Mouse (Mus musculus) cerebellum, adult 2 months (tissue): ENCODE results near the gene Abracl. TPM values are rescaled to one million over a fixed set of nuclear protein-coding genes. Genes with fewer than 3 reads are reported as not detected.

Experiments used
- DNase-seq, 2 experiments: peaks; one replicate each; pipeline ENCODE4 v3.0.0; 2021
- H3K27ac ChIP-seq: fragments of 200-500 bp; 2 replicates; pipeline ENCODE4 v1.5.1; 2012; ENCODE audit warnings: low read length, control low read depth, inconsistent platforms; ENCODE audit not compliant: insufficient read depth
- H3K27me3 ChIP-seq: fragments of 200-500 bp; 2 replicates; pipeline ENCODE4 v1.6.1; 2012; ENCODE audit warnings: inconsistent platforms, mild to moderate bottlenecking, low read length, moderate library complexity; ENCODE audit not compliant: control insufficient read depth, insufficient read depth
- H3K4me1 ChIP-seq: fragments of 200-500 bp; 2 replicates; pipeline ENCODE4 v1.6.1; 2011; ENCODE audit warnings: low read length; ENCODE audit not compliant: control insufficient read depth, insufficient read depth
- H3K4me3 ChIP-seq: fragments of 200-500 bp; replicated peaks from 2 replicates; pipeline ENCODE3; 2011; ENCODE audit warnings: mild to moderate bottlenecking, low read depth, low read length, control low read depth; ENCODE audit not compliant: insufficient read depth
- CTCF ChIP-seq: fragments of 200-500 bp; IDR thresholded peaks from 2 replicates; pipeline ENCODE4 v1.5.1; 2011; ENCODE audit warnings: low read depth, mild to moderate bottlenecking, control low read depth, low read length, moderate library complexity, borderline replicate concordance; ENCODE audit not compliant: insufficient read depth
- POLR2A ChIP-seq: fragments of 200-500 bp; IDR thresholded peaks from 2 replicates; pipeline ENCODE4 v1.6.1; 2011; ENCODE audit warnings: low read length, control low read depth, borderline replicate concordance; ENCODE audit not compliant: insufficient read depth
- WGBS: fragments of 180-500 bp; shearing (Covaris S2); methylation state at CpG from one replicate; pipeline ENCODE4 v1.1.7; 2018; 5-methylcytosine and 5-hydroxymethylcytosine counted together
- polyA plus RNA-seq: library from polyadenylated mRNA; depleted of rRNA; stranded (reverse); fragments of >200 nt; gene quantifications from 2 replicates; pipeline ENCODE4 v1.2.3, GENCODE M21; 2012; rRNA removed

Gene Abracl
- polyA plus RNA-seq, 1 experiment: 18.2 TPM

DNA sequence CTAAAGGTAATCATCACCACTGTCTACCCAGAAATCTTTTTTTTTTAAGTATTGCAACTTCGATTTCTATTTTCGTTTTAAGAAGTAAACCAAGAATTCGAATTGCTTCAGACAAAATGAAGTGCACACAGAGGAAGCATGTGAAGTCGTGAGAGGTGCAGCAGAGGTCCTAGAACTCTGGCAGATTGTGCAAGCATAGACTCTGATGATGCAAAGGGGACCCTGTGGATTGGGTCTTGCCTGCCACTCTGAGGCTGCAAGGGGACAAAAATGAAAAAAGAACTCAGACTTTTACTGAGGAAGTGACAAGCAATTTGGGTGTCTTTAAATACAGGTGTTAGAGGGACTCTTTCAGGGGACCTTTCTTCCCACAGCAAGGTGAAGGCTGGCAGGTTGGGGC lies 32.5 kb downstream of the Abracl start:
- H3K27ac ChIP-seq: no peak overlapping the region
- no peak overlapping the region for H3K4me3 ChIP-seq
- no peak for DNase-seq
- no peak for TF ChIP-seq CTCF
- TF ChIP-seq POLR2A: no peak
- H3K27me3 ChIP-seq: no peaks in the 10 kb centered on the region
- WGBS: 89% methylated on average over 4 of the region's 4 CpGs
- H3K4me1 ChIP-seq: no peaks in the 10 kb centered on the region

GRCm38 (mm10) chr10:17989136-17989535 lies 34.0 kb downstream of the Abracl start:
- H3K4me3 ChIP-seq: no peak overlapping the region
- DNase-seq: no peak
- TF ChIP-seq CTCF: no peak
- TF ChIP-seq POLR2A: no peak

GRCm38 (mm10) chr10:17987823-17988423 lies 35.2 kb downstream of the Abracl start:
- 93% methylated on average over 8 of the region's 8 CpGs for WGBS
- no peak for DNase-seq
- H3K4me1 ChIP-seq: no peaks in the 10 kb centered on the region

More at GRCm38 (mm10) chr10:17989136-17989535, 34.0 kb downstream of the Abracl start:
- no peaks in the 10 kb centered on the region for H3K4me1 ChIP-seq
- no peak overlapping the region for H3K27ac ChIP-seq
- WGBS: 78% methylated on average over 6 of the region's 6 CpGs
- H3K27me3 ChIP-seq: no peaks in the 10 kb centered on the region

DNA sequence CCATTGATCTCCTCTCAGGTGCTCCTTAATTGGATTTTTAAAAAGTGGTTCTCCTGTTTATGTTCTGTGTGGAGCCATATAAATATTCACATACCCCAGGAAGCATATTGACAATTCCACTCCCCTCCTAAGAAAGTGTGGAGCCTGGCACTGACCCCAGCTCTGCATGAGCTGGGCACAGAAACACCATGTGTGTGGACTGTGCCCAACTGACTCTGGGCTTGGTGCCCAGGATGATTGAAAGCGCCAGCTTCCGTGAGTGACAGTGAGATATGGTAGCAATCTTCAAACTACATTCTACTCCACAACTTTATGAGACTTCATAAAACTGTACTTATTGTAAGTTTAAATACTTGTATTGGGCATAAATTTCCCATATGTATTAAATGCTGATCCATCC lies 39.8 kb downstream of the Abracl start:
- H3K27me3 ChIP-seq: no peaks in the 10 kb centered on the region
- H3K4me1 ChIP-seq: no peaks in the 10 kb centered on the region
- no peak overlapping the region for H3K4me3 ChIP-seq
- peak; percentile 71 to 82 for DNase-seq
- TF ChIP-seq POLR2A (no peak), CTCF (no peak)
- H3K27ac ChIP-seq: no peak overlapping the region
- WGBS: 10% methylated on average over 2 of the region's 2 CpGs

More at GRCm38 (mm10) chr10:17987823-17988423, 35.2 kb downstream of the Abracl start:
- H3K4me3 ChIP-seq: no peak overlapping the region
- TF ChIP-seq POLR2A (no peak), CTCF (no peak)
- no peaks in the 10 kb centered on the region for H3K27me3 ChIP-seq
- no peak overlapping the region for H3K27ac ChIP-seq

DNA sequence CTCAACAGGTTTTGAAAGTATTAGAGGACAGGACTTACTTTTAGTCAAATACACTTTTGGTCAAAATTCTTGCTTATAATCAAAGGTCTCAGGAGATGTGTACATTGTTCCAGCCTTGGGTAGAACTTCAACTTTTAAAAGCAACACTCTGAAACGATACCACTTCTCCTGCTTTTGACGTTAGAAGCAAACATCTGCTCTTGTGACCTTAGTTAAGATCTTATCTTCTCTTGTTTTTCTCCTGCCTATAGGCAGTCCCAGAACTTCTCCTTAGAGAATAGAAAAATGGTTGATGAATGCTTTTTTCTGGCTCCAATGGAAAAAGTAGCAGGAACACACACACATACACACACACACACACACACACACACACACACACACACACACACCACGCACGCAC lies 57.0 kb downstream of the Abracl start:
- no peaks in the 10 kb centered on the region for H3K27me3 ChIP-seq
- no peaks in the 10 kb centered on the region for H3K4me1 ChIP-seq
- H3K27ac ChIP-seq: no peak overlapping the region
- WGBS: 86% methylated on average over 4 of the region's 4 CpGs
- DNase-seq: no peak
- TF ChIP-seq CTCF (no peak), POLR2A (no peak)
- no peak overlapping the region for H3K4me3 ChIP-seq

Other genes starting within 250 kb of the Abracl start
- gene Txlnb, start 227.1 kb downstream of the Abracl start, polyA plus RNA-seq: 0.61 and 0.62 TPM in 2 replicates
- 12.6 and 13.3 TPM in 2 replicates for gene Heca, start 75.2 kb downstream of the Abracl start, polyA plus RNA-seq
- 113 and 119 TPM in 2 replicates for gene Reps1, start 32.6 kb upstream of the Abracl start, polyA plus RNA-seq
- 0.06 and 0.26 TPM in 2 replicates for gene Ect2l, start 187.6 kb upstream of the Abracl start, polyA plus RNA-seq
- 75.3 and 78.7 TPM in 2 replicates for gene Ccdc28a, start 211.7 kb upstream of the Abracl start, polyA plus RNA-seq